Mouse (Mus musculus): ENCODE data around the gene Atn1.

DNA sequence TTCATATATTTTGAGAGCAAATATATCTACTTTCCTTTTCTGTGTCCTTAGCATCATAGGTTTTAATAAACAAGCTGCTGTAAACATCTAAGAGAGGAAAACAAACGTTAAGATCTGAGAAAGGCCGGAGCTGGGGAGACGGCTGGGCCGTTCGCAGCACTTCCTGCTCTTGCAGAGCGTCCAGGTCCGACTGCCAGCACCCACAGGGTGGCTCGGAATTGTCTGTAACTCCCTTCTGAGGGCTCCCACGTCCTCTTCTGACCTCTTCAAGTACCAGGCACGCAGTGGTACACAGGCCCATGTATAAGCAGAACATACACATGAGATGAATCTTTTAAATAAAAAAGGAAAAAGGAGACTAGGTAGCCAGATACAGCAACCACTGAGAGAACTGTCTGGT is 31.4 kb upstream of the Atn1 start:
- no peak for TF ChIP-seq CTCF (IDR thresholded peaks at IDR 0.05)
- no peak for TF ChIP-seq EP300 (IDR thresholded peaks at IDR 0.05)
